Mouse (Mus musculus) limb, embryonic 15.5 days (tissue): Measurements from ENCODE around the gene Aqp6. TPM values are rescaled to one million over a fixed set of nuclear protein-coding genes. Genes with fewer than 3 reads are reported as not detected.

Experiments
- ATAC-seq: fragments of 200-750 bp; cut with Nextera tagmentation; 2 replicates; pipeline ENCODE4 v1.8.0; 2017; ENCODE audit warnings: low read depth, moderate TSS enrichment; ENCODE audit not compliant: insufficient number of reproducible peaks, low FRiP score, low TSS enrichment
- H3K27ac ChIP-seq: fragments of 300-500 bp; sonication (generic); 2 replicates; pipeline ENCODE4 v1.5.1; 2015; ENCODE audit warnings: moderate library complexity, mild to moderate bottlenecking, inconsistent platforms
- H3K27me3 ChIP-seq: fragments of 300-500 bp; sonication (generic); 2 replicates; pipeline ENCODE4 v1.6.1; 2015; ENCODE audit warnings: inconsistent platforms
- H3K36me3 ChIP-seq: fragments of 300-500 bp; sonication (generic); 2 replicates; pipeline ENCODE4 v1.6.1; 2015; ENCODE audit warnings: inconsistent platforms
- H3K4me1 ChIP-seq: fragments of 300-500 bp; sonication (generic); 2 replicates; pipeline ENCODE4 v1.6.1; 2015; ENCODE audit warnings: inconsistent platforms
- H3K4me2 ChIP-seq: fragments of 300-500 bp; sonication (generic); 2 replicates; pipeline ENCODE4 v1.6.1; 2015; ENCODE audit warnings: mild to moderate bottlenecking, inconsistent platforms
- H3K4me3 ChIP-seq: fragments of 300-500 bp; sonication (generic); 2 replicates; pipeline ENCODE4 v1.5.1; 2015; ENCODE audit warnings: mild to moderate bottlenecking, inconsistent platforms
- H3K9ac ChIP-seq: fragments of 300-500 bp; sonication (generic); 2 replicates; pipeline ENCODE4 v1.6.1; 2015; ENCODE audit warnings: inconsistent platforms
- H3K9me3 ChIP-seq: fragments of 300-500 bp; sonication (generic); 2 replicates; pipeline ENCODE4 v1.6.1; 2016; ENCODE audit warnings: inconsistent platforms
- whole genome bisulfite sequencing: fragments of 180-500 bp; shearing (Covaris S2); methylation state at CpG from one replicate; pipeline ENCODE4 v1.1.7; 2015; 5-methylcytosine and 5-hydroxymethylcytosine counted together
- polyA plus RNA-seq: library from polyadenylated mRNA; unstranded; fragments of >200 nt; fragmentation: Nextera tagmentation; extraction: Ambion mirVana; gene quantifications from 2 replicates; pipeline ENCODE4 v1.2.1, GENCODE M21; 2015

The Aqp6 gene
- polyA plus RNA-seq, 1 experiment from 2014 or later, result not detected

DNA sequence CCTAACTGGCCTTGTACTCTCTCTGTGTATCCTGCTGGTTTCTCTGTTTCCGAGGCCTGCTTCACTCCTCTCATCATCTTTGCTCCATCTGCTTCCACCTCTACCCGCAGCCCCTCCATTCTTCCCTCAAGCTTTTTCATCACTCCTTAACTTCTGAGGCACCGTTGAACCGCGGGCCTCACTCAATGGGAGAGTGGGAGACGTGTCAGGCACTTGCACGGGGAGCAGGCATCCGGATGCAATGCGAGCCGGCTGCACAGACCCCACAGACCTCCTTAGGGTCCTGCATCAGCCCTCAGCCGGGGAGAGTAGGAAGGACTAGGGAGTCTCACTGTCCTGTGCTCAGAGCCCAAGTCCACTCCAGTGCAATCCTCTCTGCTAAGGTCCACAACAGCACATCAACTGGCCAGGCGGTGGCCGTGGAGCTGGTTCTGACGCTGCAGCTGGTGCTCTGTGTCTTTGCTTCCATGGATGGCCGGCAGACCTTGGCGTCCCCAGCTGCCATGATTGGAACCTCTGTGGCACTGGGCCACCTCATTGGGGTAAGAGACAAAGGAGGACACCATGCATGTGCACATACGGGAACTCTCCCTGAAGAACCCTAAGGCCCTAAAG lies 1.1 kb downstream of the Aqp6 start:
- Histone ChIP-seq H3K4me3 (no peak overlapping the region), H3K9me3 (no peaks in the 10 kb centered on the region), H3K36me3 (no peaks in the 10 kb centered on the region), H3K4me2 (no peak overlapping the region), H3K9ac (no peak overlapping the region), H3K27me3 (peaks cover 39% of the 10 kb centered on the region), H3K4me1 (peaks cover 9% of the 10 kb centered on the region), H3K27ac (no peak overlapping the region)
- no peak for ATAC-seq
- 67% methylated on average over 17 of the region's 17 CpGs for WGBS

DNA sequence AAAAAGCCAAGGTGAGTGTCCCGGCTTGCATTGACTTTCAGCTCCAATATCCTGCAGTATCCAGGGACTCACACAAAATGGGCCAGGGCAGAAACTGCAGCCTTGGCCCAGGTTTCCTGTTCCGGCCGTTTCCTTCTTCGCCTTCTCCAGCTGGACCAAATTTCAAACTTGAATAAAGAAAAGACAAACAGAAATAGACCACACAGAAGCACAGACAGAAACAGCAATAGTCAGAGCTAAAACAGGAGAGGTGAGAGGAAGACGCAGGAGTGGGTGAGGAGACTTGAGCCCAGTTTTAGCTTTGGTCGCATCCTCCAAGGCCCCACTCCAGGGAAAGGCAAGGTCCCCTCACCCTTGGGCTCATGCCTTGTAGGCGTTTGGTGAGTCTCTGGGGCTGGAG lies 2.0 kb downstream of the Aqp6 start:
- WGBS, result 73% methylated on average over 7 of the region's 7 CpGs
- Histone ChIP-seq H3K9ac (no peak overlapping the region), H3K4me2 (no peak overlapping the region), H3K4me3 (no peak overlapping the region), H3K4me1 (peaks cover 16% of the 10 kb centered on the region), H3K27me3 (peaks cover 32% of the 10 kb centered on the region), H3K36me3 (no peaks in the 10 kb centered on the region), H3K9me3 (no peaks in the 10 kb centered on the region), H3K27ac (no peak overlapping the region)
- ATAC-seq, result no peak

- H3K36me3 ChIP-seq, result no peaks in the 10 kb centered on the region
- H3K9me3 ChIP-seq, result no peaks in the 10 kb centered on the region
- H3K4me2 ChIP-seq, result no peak overlapping the region
- H3K27ac ChIP-seq, result no peak overlapping the region
- H3K9ac ChIP-seq, result no peak overlapping the region
- H3K4me3 ChIP-seq, result no peak overlapping the region
- 76% methylated on average over 3 of the region's 3 CpGs for WGBS
- ATAC-seq, result no peak
- H3K4me1 ChIP-seq, result peaks cover 16% of the 10 kb centered on the region
- H3K27me3 ChIP-seq, result peaks cover 16% of the 10 kb centered on the region; the same call in 1 of the 2 replicates
Observed at GRCm38 (mm10) chr15:99605595-99605994, 4.4 kb downstream of the Aqp6 start.

GRCm38 (mm10) chr15:99606515-99606914 lies 5.3 kb downstream of the Aqp6 start:
- no peak for ATAC-seq
- 35% methylated on average over 5 of the region's 5 CpGs for WGBS
- Histone ChIP-seq H3K27me3 (peaks cover 7% of the 10 kb centered on the region; the same call in 1 of the 2 replicates), H3K4me3 (no peak overlapping the region), H3K27ac (no peak overlapping the region), H3K4me2 (no peak overlapping the region), H3K36me3 (no peaks in the 10 kb centered on the region), H3K4me1 (peaks cover 14% of the 10 kb centered on the region), H3K9ac (no peak overlapping the region), H3K9me3 (no peaks in the 10 kb centered on the region)

DNA sequence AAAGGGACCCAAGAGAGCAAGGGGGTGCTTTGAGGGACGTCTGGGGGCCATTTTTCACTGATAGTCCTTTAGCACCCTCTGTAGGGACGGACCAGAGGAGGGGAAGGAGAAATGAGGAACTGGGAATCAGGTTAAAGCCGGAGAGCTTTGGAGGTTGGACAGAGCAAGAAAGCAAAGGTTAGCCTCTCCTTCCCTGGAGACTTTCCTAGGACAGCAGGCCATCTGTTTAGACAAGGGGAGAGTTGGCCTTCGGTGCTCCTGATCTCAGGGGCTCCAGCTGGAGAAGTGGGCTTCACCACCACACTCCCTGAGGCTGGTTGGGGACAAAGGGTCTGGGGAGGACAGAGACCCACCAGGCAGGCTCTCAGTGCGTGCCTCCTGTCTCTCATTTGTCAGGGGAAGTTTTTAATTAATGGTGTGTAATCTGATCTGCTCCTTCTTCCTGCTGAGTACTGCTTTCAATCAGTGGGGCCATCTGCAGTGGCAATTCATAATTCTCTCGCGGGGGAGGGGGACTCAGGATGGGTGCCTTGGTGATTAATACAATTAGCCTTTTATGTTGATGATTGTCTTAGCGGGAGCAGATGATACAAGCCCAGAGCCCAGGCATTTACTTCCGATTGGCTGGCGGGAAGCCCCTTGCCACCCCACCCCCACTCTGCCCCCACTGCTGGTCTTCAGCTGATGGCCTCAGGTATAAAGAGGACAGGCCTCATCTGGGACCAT lies 6.4 kb downstream of the Aqp6 start:
- no peak for ATAC-seq
- Histone ChIP-seq H3K4me3 (no peak overlapping the region), H3K27ac (no peak overlapping the region), H3K27me3 (0 out of 2 replicates have a peak, but pooled peaks cover 3% of the 10 kb centered on the region), H3K36me3 (no peaks in the 10 kb centered on the region), H3K4me2 (no peak overlapping the region), H3K9me3 (no peaks in the 10 kb centered on the region), H3K9ac (no peak overlapping the region), H3K4me1 (peaks cover 11% of the 10 kb centered on the region)
- 12% methylated on average over 10 of the region's 10 CpGs for whole genome bisulfite sequencing

DNA sequence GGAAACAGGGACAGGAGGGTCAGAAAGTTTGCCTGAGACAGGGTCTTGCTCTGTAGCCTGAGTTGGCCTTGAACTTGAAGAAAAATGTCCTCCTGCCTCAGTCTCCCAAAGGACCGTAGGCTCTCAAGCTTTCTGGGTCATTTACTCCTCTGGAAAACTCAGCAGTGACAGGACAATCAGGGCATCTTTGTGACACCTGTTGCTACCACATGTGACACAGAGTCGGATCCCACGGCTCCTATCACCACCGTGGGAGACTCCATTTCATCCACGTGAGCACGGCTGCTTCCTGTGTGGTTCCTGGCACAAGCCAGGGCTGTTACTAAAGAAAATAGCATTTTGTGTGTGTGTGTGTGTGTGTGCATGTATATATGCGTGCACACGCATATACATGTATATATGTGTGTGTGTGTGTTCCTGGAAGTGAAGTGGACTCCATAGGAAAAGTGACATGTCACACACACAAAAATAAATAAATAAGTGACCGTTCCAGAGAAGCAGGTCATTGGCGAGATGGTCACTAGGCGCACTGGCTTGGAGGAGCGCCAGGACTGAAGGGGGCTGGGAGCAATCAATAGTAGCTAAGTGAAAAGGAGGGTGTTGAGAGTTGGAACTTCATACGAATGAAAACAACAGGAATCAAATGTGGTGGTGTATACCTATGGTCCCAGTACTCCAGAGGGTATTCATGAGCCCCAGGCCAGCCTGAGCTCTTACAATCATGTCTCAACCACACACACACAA lies 7.4 kb downstream of the Aqp6 start:
- H3K4me1 ChIP-seq, result peaks cover 12% of the 10 kb centered on the region
- no peaks in the 10 kb centered on the region for H3K36me3 ChIP-seq
- H3K4me2 ChIP-seq, result no peak overlapping the region
- no peak overlapping the region for H3K4me3 ChIP-seq
- no peak overlapping the region for H3K9ac ChIP-seq
- ATAC-seq, result no peak
- H3K9me3 ChIP-seq, result no peaks in the 10 kb centered on the region
- WGBS, result 75% methylated on average over 13 of the region's 13 CpGs
- H3K27me3 ChIP-seq, result peaks cover 2% of the 10 kb centered on the region
- H3K27ac ChIP-seq, result no peak overlapping the region

- peaks cover 30% of the 10 kb centered on the region for H3K4me1 ChIP-seq
- peaks cover 14% of the 10 kb centered on the region for H3K27me3 ChIP-seq
- no peaks in the 10 kb centered on the region for H3K36me3 ChIP-seq
- no peak for ATAC-seq
- H3K4me3 ChIP-seq, result no peak overlapping the region
- no peak overlapping the region for H3K9ac ChIP-seq
- 59% methylated on average over 7 of the region's 7 CpGs for WGBS
- H3K4me2 ChIP-seq, result no peak overlapping the region
- no peak overlapping the region for H3K27ac ChIP-seq
- no peaks in the 10 kb centered on the region for H3K9me3 ChIP-seq
Observed at GRCm38 (mm10) chr15:99611563-99611962, 10.4 kb downstream of the Aqp6 start.

DNA sequence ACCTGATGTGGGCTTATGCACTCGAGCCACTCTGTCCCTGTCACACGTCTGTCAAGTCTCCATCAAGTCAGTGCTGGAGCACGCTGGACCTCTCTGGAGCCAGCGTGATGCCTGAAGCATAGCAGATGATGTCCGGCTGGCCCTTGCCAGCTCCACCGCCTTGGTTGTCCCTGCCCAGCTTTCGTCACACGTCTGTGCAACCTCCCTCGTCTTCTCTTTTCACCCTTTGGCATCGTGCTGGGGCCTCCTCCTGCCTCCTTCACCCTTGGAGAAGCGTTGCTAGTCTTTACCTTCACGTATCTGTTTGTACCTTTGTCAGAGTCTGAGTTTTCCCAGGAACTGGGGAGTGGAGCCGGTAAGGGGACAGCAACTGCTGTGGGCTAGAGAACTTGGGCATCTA lies 13.1 kb downstream of the Aqp6 start:
- H3K4me3 ChIP-seq, result no peak overlapping the region
- H3K9me3 ChIP-seq, result no peaks in the 10 kb centered on the region
- H3K4me1 ChIP-seq, result peaks cover 21% of the 10 kb centered on the region
- no peak overlapping the region for H3K4me2 ChIP-seq
- no peaks in the 10 kb centered on the region for H3K36me3 ChIP-seq
- 66% methylated on average over 13 of the region's 13 CpGs for WGBS
- no peak overlapping the region for H3K9ac ChIP-seq
- H3K27me3 ChIP-seq, result peaks cover 14% of the 10 kb centered on the region
- no peak for ATAC-seq
- peak overlapping the region; percentile 54; the same call in 1 of the 2 replicates for H3K27ac ChIP-seq

DNA sequence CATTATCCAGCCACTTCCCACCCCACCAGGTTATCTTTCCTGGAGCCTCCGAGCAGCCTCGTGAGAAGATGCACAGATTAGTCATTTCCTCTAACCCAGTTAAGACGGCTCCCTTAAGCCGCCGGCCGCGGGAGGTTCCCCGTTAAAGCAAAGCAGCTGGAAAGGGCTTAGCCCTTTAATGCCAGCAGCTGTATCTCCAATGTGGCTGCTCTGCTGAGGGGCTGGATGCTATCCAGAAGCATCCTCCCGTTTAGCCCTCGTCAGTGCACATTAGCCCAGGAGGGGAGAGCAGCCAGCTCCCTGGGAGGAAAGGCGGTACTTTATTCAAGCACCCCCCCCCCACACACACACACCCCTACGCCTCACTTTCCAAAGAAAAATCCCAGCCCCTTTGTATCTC lies 13.6 kb downstream of the Aqp6 start:
- Histone ChIP-seq H3K9ac (no peak overlapping the region), H3K27ac (peak overlapping the region; percentile 54), H3K27me3 (peaks cover 14% of the 10 kb centered on the region), H3K9me3 (no peaks in the 10 kb centered on the region), H3K4me2 (peak overlapping the region; percentile 20; the same call in 1 of the 2 replicates), H3K4me1 (peaks cover 21% of the 10 kb centered on the region), H3K4me3 (no peak overlapping the region), H3K36me3 (peaks cover 3% of the 10 kb centered on the region; the same call in 1 of the 2 replicates)
- 12% methylated on average over 12 of the region's 12 CpGs for WGBS
- ATAC-seq, result peak; percentile 67; the same call in 1 of the 2 replicates

DNA sequence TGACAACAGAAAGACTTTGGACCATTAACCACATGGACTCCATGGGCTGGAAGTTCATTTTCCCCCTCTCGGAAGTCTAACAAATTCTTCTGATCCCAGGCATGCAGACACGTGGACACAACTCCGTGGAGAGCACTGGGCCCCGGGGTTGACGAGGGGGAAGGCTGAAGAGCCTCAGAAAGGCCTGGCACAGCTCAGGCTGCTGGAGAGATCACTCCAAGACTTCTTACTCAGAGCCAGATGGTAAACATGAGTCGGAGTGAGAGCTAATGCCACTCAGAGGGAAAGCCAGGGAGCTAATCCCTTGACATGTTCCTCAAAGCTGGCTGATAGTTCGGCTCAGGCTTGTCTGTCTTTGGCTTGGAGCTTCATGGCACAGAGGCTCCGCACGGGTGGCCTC lies 14.0 kb downstream of the Aqp6 start:
- Histone ChIP-seq H3K4me3 (no peak overlapping the region), H3K27ac (peak overlapping the region; percentile 54), H3K4me1 (peaks cover 21% of the 10 kb centered on the region), H3K9me3 (no peaks in the 10 kb centered on the region), H3K36me3 (peaks cover 5% of the 10 kb centered on the region; the same call in 1 of the 2 replicates), H3K4me2 (peak overlapping the region; percentile 20; the same call in 1 of the 2 replicates), H3K9ac (no peak overlapping the region), H3K27me3 (peaks cover 14% of the 10 kb centered on the region)
- ATAC-seq, result 0 out of 2 replicates have a peak, but pooled peaks have one; percentile 42
- 31% methylated on average over 9 of the region's 9 CpGs for WGBS

- Histone ChIP-seq H3K36me3 (peaks cover 34% of the 10 kb centered on the region), H3K4me1 (peaks cover 18% of the 10 kb centered on the region), H3K9me3 (no peaks in the 10 kb centered on the region), H3K4me3 (no peak overlapping the region), H3K27me3 (peaks cover 12% of the 10 kb centered on the region), H3K9ac (no peak overlapping the region), H3K27ac (no peak overlapping the region), H3K4me2 (no peak overlapping the region)
- ATAC-seq, result no peak
- 69% methylated on average over 3 of the region's 3 CpGs for WGBS
Observed at GRCm38 (mm10) chr15:99618595-99618994, 17.4 kb downstream of the Aqp6 start.

GRCm38 (mm10) chr15:99619821-99620220 lies 18.6 kb downstream of the Aqp6 start:
- 67% methylated on average over 4 of the region's 4 CpGs for WGBS
- H3K36me3 ChIP-seq, result peaks cover 45% of the 10 kb centered on the region
- H3K4me1 ChIP-seq, result peaks cover 9% of the 10 kb centered on the region
- no peak overlapping the region for H3K27ac ChIP-seq
- H3K27me3 ChIP-seq, result 0 out of 2 replicates have a peak, but pooled peaks cover under 1% of the 10 kb centered on the region
- no peak overlapping the region for H3K4me3 ChIP-seq
- H3K4me2 ChIP-seq, result no peak overlapping the region
- no peaks in the 10 kb centered on the region for H3K9me3 ChIP-seq
- ATAC-seq, result no peak
- H3K9ac ChIP-seq, result no peak overlapping the region
